Comparison of ENCODE assay signal across 26 mouse cellular contexts in genomic region chr14:105243805-105244443, GRCm38 (mm10).
"Had no signal": no experiment of that assay in that cellular context is flagged by ENCODE, and none has a peak within 500 bp of the region (broad histone marks: within the 10 kb centered on the region; RNA-seq: fewer than 3 reads in every experiment).

No protein-coding gene starts in this region.

- ATAC-seq: hindbrain, embryonic 16.5 days; inflammation-experienced regulatory T-cells, adult 6 months had no signal

- H3K9ac ChIP-seq: heart, embryonic 12.5 days; hindbrain, embryonic 12.5 days; hindbrain, embryonic 14.5 days; limb, embryonic 12.5 days; liver, embryonic 13.5 days; liver, embryonic 15.5 days had no signal

- H3K36me3 ChIP-seq: heart, embryonic 10.5 days; heart, embryonic 12.5 days; hindbrain, embryonic 10.5 days; hindbrain, embryonic 12.5 days; limb, embryonic 10.5 days; limb, embryonic 12.5 days; liver, embryonic 13.5 days; liver, embryonic 15.5 days had no signal

- H3K27me3 ChIP-seq: heart, embryonic 12.5 days; hindbrain, embryonic 12.5 days; limb, embryonic 12.5 days; liver, embryonic 13.5 days; liver, embryonic 15.5 days had no signal

- H3K4me2 ChIP-seq: heart, embryonic 12.5 days; hindbrain, embryonic 12.5 days; hindbrain, embryonic 14.5 days; limb, embryonic 12.5 days; liver, embryonic 11.5 days; liver, embryonic 13.5 days; liver, embryonic 15.5 days had no signal

- H3K4me3 ChIP-seq: gastrocnemius, adult 2 months; heart, embryonic 10.5 days; heart, embryonic 12.5 days; hindbrain, embryonic 10.5 days; hindbrain, embryonic 12.5 days; layer of hippocampus, adult 2 months; left cerebral cortex, adult 2 months; limb, embryonic 10.5 days; limb, embryonic 12.5 days; liver, embryonic 13.5 days; liver, embryonic 15.5 days had no signal

- H3K9me3 ChIP-seq: heart, embryonic 10.5 days; heart, embryonic 12.5 days; hindbrain, embryonic 10.5 days; hindbrain, embryonic 12.5 days; limb, embryonic 10.5 days; limb, embryonic 12.5 days; liver, embryonic 13.5 days; liver, embryonic 15.5 days had no signal

- DNase-seq: gastrocnemius, adult 2 months; gastrocnemius, postnatal 10 days; gastrocnemius, postnatal 25 days; heart, adult 18-20 months; heart, postnatal 10 days; heart, postnatal 4 days; kidney, adult 18-20 months; kidney, adult 8-10 months; kidney, postnatal 10 days; kidney, postnatal 25 days; kidney, postnatal 4 days; liver; liver, embryonic 13.5 days had no signal

- H3K4me1 ChIP-seq: heart, embryonic 10.5 days; heart, embryonic 12.5 days; hindbrain, embryonic 10.5 days; hindbrain, embryonic 12.5 days; limb, embryonic 10.5 days; limb, embryonic 12.5 days; liver, embryonic 13.5 days; liver, embryonic 15.5 days had no signal

- H3K27ac ChIP-seq: gastrocnemius, adult 2 months; heart, embryonic 10.5 days; hindbrain, embryonic 10.5 days; hindbrain, embryonic 12.5 days; hindbrain, embryonic 14.5 days; layer of hippocampus, adult 2 months; left cerebral cortex, adult 2 months; limb, embryonic 10.5 days; limb, embryonic 12.5 days; liver, embryonic 13.5 days; liver, embryonic 15.5 days had no signal
